Mouse (Mus musculus): Measurements from ENCODE around the gene Bpifb1. TPM values are rescaled to one million over a fixed set of nuclear protein-coding genes. Genes with fewer than 3 reads are reported as not detected.
"Not testable (repeated sequence)": the region's sequence is repeated elsewhere in the genome, so short reads cannot be mapped to it uniquely, and the experiment has no call there.

The Bpifb1 gene
- polyA plus RNA-seq, 1 experiment from 2014 or later: 0.13 TPM

DNA sequence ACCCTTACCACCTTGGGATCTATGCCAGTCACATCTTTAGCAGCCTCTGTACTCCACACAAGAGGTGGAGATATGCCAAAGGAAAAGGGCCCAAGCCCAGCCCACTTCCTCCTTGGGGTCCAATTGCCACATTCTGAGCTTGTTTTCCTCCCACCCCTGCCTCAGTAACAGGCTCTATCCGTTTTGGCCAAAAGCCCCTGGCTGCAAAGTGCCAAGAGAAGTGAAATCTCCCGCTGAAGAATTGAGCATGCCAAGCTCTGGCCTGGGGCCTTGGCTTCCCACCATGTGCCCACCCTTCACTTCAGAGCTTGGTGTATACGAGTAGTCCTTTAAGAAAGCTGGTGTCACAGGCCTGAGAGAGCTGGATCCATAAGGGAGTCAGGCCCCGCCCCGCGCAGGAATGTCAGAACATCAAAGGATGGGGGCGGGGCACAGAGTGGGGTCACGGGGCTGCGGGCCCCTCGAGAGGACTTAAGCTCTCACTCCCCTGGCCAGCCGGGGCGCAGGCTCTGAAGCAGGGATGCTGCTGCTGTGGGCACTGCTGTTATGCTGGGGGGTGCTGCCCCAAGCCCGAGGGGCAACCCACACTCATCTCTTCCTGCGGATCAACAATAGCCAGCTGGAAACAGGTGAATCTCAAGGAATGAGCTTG lies 32.8 kb downstream of the Bpifb1 start, which contains the start of gene Bpifb5:
Gene Bpifb5, plus strand, starts transcription at position 478 of the 652 bp plus-strand sequence.
- no peak within 1 kb of the TSS for H3K4me3 ChIP-seq (ENCODE audit: low read depth, low read length)
- no peak within 1 kb of the TSS for H3K27ac ChIP-seq (ENCODE audit: low read depth, low read length)
- peaks cover 14% of the 10 kb centered on the region for H3K4me1 ChIP-seq (ENCODE audit: control insufficient read depth, insufficient read depth, low read length)
- H3K4me2 ChIP-seq: peak within 1 kb of the TSS; percentile 32
- no peaks in the 10 kb centered on the region for H3K27me3 ChIP-seq (ENCODE audit: control insufficient read depth, insufficient read depth, low read length)
- H3K9me3 ChIP-seq (replicated peaks; ENCODE audit: control insufficient read depth, low read length): no peaks in the 10 kb centered on the region
- no peaks in the 10 kb centered on the region for H3K36me3 ChIP-seq (ENCODE audit: control insufficient read depth, insufficient read depth, low read length)
- peak; percentile 57; the same call in 1 of the 2 replicates for ATAC-seq (replicated peaks; ENCODE audit: insufficient number of reproducible peaks, low FRiP score, low TSS enrichment)
- peak within 1 kb of the TSS; percentile 22; the same call in 1 of the 2 replicates for H3K9ac ChIP-seq (ENCODE audit: low read depth, low read length)
- 9% methylated on average over 14 of the region's 14 CpGs for WGBS (ENCODE audit: insufficient replicate concordance)

- H3K27ac ChIP-seq (ENCODE audit: low read depth, low read length): no peak overlapping the region
- H3K4me1 ChIP-seq (ENCODE audit: control insufficient read depth, insufficient read depth, low read length): peaks cover 14% of the 10 kb centered on the region
- H3K9ac ChIP-seq (ENCODE audit: low read depth, low read length): no peak overlapping the region
- H3K9me3 ChIP-seq (replicated peaks; ENCODE audit: control insufficient read depth, low read length): no peaks in the 10 kb centered on the region
- no peaks in the 10 kb centered on the region for H3K36me3 ChIP-seq (ENCODE audit: control insufficient read depth, insufficient read depth, low read length)
- no peak for ATAC-seq (replicated peaks; ENCODE audit: insufficient number of reproducible peaks, low FRiP score, low TSS enrichment)
- 10% methylated on average over 2 of the region's 2 CpGs for WGBS (ENCODE audit: insufficient replicate concordance)
- H3K4me2 ChIP-seq: peak overlapping the region; percentile 32
- H3K4me3 ChIP-seq (ENCODE audit: low read depth, low read length): no peak overlapping the region
- no peaks in the 10 kb centered on the region for H3K27me3 ChIP-seq (ENCODE audit: control insufficient read depth, insufficient read depth, low read length)
These were observed 33.3 kb downstream of the Bpifb1 start for GRCm38 (mm10) chr2:154223917-154224273.

DNA sequence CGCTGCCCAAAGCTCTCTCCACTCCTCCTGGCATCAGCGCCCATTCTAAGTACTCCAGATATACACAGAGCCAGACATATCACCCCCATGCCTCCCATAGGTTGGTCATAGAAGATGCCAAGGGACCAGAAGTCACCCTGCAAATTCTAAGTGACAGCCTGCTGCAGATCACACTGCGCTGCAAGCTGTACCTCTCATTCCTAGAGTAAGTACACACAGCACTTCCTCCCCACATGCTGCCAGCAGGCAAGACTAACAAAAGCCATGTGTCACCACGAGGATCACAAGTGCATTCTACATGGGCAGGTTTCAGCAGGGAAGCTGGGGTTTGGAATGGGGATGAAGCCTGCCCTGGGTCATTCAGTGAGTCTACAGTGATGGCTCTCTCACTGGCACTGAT lies 36.4 kb downstream of the Bpifb1 start:
- H3K4me1 ChIP-seq (ENCODE audit: control insufficient read depth, insufficient read depth, low read length): peaks cover 14% of the 10 kb centered on the region
- no peak overlapping the region for H3K4me3 ChIP-seq (ENCODE audit: low read depth, low read length)
- H3K27me3 ChIP-seq (ENCODE audit: control insufficient read depth, insufficient read depth, low read length): no peaks in the 10 kb centered on the region
- no peak overlapping the region for H3K27ac ChIP-seq (ENCODE audit: low read depth, low read length)
- no peak overlapping the region for H3K9ac ChIP-seq (ENCODE audit: low read depth, low read length)
- no peaks in the 10 kb centered on the region for H3K36me3 ChIP-seq (ENCODE audit: control insufficient read depth, insufficient read depth, low read length)
- H3K9me3 ChIP-seq (replicated peaks; ENCODE audit: control insufficient read depth, low read length): no peaks in the 10 kb centered on the region
- 68% methylated on average over 4 of the region's 4 CpGs for WGBS (ENCODE audit: insufficient replicate concordance)
- no peak overlapping the region for H3K4me2 ChIP-seq
- no peak for ATAC-seq (replicated peaks; ENCODE audit: insufficient number of reproducible peaks, low FRiP score, low TSS enrichment)

DNA sequence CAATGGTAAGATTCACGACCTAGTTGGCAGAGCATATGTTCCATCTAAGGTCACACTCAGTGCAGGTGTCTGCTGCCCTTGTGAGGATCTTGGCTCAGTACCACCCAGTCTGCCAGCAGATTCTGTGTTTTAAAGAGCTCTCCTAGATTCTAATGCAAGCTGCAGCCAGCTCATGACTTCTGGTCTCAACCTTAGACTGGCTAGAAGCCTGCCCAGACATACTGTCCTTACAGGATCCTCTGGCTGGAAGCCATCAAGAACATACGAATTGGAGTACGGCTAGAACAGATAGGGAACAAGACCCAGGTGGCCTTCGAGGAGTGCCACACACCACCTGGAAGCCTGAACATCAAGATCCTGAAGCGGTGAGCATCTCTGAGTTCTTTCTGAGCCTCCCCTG lies 37.2 kb downstream of the Bpifb1 start:
- Histone ChIP-seq H3K36me3 (ENCODE audit: control insufficient read depth, insufficient read depth, low read length) (no peaks in the 10 kb centered on the region), H3K9me3 (replicated peaks; ENCODE audit: control insufficient read depth, low read length) (no peaks in the 10 kb centered on the region), H3K4me1 (ENCODE audit: control insufficient read depth, insufficient read depth, low read length) (peaks cover 14% of the 10 kb centered on the region), H3K4me2 (no peak overlapping the region), H3K4me3 (ENCODE audit: low read depth, low read length) (no peak overlapping the region), H3K27me3 (ENCODE audit: control insufficient read depth, insufficient read depth, low read length) (no peaks in the 10 kb centered on the region), H3K27ac (ENCODE audit: low read depth, low read length) (no peak overlapping the region), H3K9ac (ENCODE audit: low read depth, low read length) (no peak overlapping the region)
- WGBS (ENCODE audit: insufficient replicate concordance): 78% methylated on average over 5 of the region's 5 CpGs
- ATAC-seq (replicated peaks; ENCODE audit: insufficient number of reproducible peaks, low FRiP score, low TSS enrichment): no peak

DNA sequence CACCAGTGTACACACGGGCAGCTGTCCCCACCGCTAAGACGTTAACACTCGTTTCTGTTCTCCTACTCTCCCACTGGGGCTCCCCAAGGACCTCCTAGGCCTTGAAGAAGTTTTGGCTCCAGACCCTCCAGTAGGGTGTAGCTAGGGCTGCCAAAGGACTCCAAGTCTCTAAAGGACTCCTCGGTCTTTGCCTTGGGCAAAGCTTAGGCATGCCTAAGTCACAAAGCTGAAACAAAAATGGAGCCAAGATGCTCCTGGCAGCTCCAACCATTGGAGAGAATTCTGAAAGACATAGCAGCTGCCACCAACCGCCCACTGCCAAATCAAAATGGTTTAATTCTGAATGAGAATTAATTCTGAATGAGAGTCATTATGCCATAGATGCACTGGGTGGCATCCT lies 42.8 kb downstream of the Bpifb1 start:
- no peak overlapping the region for H3K4me2 ChIP-seq
- no peaks in the 10 kb centered on the region for H3K4me1 ChIP-seq (ENCODE audit: control insufficient read depth, insufficient read depth, low read length)
- H3K9ac ChIP-seq (ENCODE audit: low read depth, low read length): no peak overlapping the region
- 88% methylated on average over 6 of the region's 6 CpGs for WGBS (ENCODE audit: insufficient replicate concordance)
- H3K9me3 ChIP-seq (replicated peaks; ENCODE audit: control insufficient read depth, low read length): no peaks in the 10 kb centered on the region
- ATAC-seq (replicated peaks; ENCODE audit: insufficient number of reproducible peaks, low FRiP score, low TSS enrichment): no peak
- no peak overlapping the region for H3K4me3 ChIP-seq (ENCODE audit: low read depth, low read length)
- H3K27me3 ChIP-seq (ENCODE audit: control insufficient read depth, insufficient read depth, low read length): no peaks in the 10 kb centered on the region
- no peaks in the 10 kb centered on the region for H3K36me3 ChIP-seq (ENCODE audit: control insufficient read depth, insufficient read depth, low read length)
- H3K27ac ChIP-seq (ENCODE audit: low read depth, low read length): no peak overlapping the region

DNA sequence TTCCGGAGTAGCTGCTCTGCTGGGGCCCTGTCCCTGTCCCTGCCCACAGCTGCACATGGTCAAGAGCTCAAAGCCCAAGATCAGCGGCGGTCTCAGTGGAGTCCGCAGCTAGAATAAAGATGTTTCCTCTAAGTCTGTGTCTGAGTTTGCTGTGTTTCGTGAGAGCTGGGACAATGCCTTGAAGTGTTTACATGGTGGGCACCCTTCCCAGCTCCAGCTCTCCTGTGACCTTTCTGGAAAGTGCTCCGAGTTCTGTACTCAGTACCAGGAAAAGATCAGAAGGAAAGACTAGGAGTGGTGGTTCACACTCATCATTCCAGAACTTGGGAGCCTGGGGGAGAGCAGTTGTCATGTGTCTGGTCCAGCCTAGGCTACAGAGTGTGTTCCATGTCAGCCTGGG lies 50.2 kb downstream of the Bpifb1 start:
- Histone ChIP-seq H3K27me3 (ENCODE audit: control insufficient read depth, insufficient read depth, low read length) (no peaks in the 10 kb centered on the region), H3K4me2 (no peak overlapping the region), H3K9me3 (replicated peaks; ENCODE audit: control insufficient read depth, low read length) (no peaks in the 10 kb centered on the region), H3K27ac (ENCODE audit: low read depth, low read length) (no peak overlapping the region), H3K4me1 (ENCODE audit: control insufficient read depth, insufficient read depth, low read length) (no peaks in the 10 kb centered on the region), H3K9ac (ENCODE audit: low read depth, low read length) (no peak overlapping the region), H3K36me3 (ENCODE audit: control insufficient read depth, insufficient read depth, low read length) (no peaks in the 10 kb centered on the region), H3K4me3 (ENCODE audit: low read depth, low read length) (no peak overlapping the region)
- ATAC-seq (replicated peaks; ENCODE audit: insufficient number of reproducible peaks, low FRiP score, low TSS enrichment): no peak
- WGBS (ENCODE audit: insufficient replicate concordance): 75% methylated on average over 6 of the region's 6 CpGs

- H3K4me3 ChIP-seq (ENCODE audit: low read depth, low read length); H3K36me3 ChIP-seq (ENCODE audit: control insufficient read depth, insufficient read depth, low read length); H3K9ac ChIP-seq (ENCODE audit: low read depth, low read length); H3K4me2 ChIP-seq; ATAC-seq (replicated peaks; ENCODE audit: insufficient number of reproducible peaks, low FRiP score, low TSS enrichment); H3K4me1 ChIP-seq (ENCODE audit: control insufficient read depth, insufficient read depth, low read length); H3K9me3 ChIP-seq (replicated peaks; ENCODE audit: control insufficient read depth, low read length); H3K27me3 ChIP-seq (ENCODE audit: control insufficient read depth, insufficient read depth, low read length); H3K27ac ChIP-seq (ENCODE audit: low read depth, low read length): not testable (repeated sequence)
- WGBS (ENCODE audit: insufficient replicate concordance): 88% methylated on average over 11 of the region's 12 CpGs
These were observed 52.1 kb downstream of the Bpifb1 start for GRCm38 (mm10) chr2:154242726-154243125.

DNA sequence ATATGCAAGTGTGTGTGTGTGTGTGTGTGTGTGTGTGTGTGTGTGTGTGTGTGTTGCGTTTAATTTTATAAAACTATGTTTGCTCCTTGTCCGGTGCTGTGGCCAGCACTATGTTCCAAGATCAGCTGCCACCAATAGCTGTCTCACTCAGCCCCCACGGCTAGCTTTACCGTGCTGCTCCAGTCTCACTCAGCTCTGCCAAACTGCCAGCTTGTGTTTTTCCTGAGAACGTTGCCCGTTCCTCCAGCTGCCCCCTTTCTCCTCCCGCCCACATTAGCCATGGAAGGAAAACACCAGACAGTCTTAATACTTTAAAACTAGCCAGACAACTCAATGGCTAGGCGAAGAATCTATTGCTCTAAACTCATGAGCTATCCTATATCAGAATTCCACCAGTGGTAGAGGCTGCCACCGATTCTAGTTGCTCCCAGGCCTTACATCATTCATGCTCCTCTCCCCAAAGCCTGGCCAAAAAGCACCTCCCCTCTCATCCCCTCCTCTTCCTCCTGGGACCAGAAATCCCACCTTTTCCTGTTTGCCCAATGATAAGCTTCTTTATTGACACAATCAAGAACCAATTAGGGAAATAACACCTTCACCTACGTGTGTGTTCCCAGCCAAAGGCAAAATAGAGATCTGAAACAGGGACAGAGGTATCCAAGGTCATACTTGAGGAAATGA lies 52.9 kb downstream of the Bpifb1 start:
- H3K4me1 ChIP-seq (ENCODE audit: control insufficient read depth, insufficient read depth, low read length): no peaks in the 10 kb centered on the region
- WGBS (ENCODE audit: insufficient replicate concordance): 81% methylated on average over 10 of the region's 10 CpGs
- ATAC-seq (replicated peaks; ENCODE audit: insufficient number of reproducible peaks, low FRiP score, low TSS enrichment): no peak
- H3K36me3 ChIP-seq (ENCODE audit: control insufficient read depth, insufficient read depth, low read length): no peaks in the 10 kb centered on the region
- no peaks in the 10 kb centered on the region for H3K9me3 ChIP-seq (replicated peaks; ENCODE audit: control insufficient read depth, low read length)
- no peaks in the 10 kb centered on the region for H3K27me3 ChIP-seq (ENCODE audit: control insufficient read depth, insufficient read depth, low read length)
- no peak overlapping the region for H3K4me3 ChIP-seq (ENCODE audit: low read depth, low read length)
- no peak overlapping the region for H3K4me2 ChIP-seq
- H3K27ac ChIP-seq (ENCODE audit: low read depth, low read length): no peak overlapping the region
- no peak overlapping the region for H3K9ac ChIP-seq (ENCODE audit: low read depth, low read length)

GRCm38 (mm10) chr2:154245322-154245721 lies 54.7 kb downstream of the Bpifb1 start:
- Histone ChIP-seq H3K4me3 (ENCODE audit: low read depth, low read length) (no peak overlapping the region), H3K27me3 (ENCODE audit: control insufficient read depth, insufficient read depth, low read length) (no peaks in the 10 kb centered on the region), H3K4me2 (no peak overlapping the region), H3K9ac (ENCODE audit: low read depth, low read length) (no peak overlapping the region), H3K27ac (ENCODE audit: low read depth, low read length) (no peak overlapping the region), H3K36me3 (ENCODE audit: control insufficient read depth, insufficient read depth, low read length) (no peaks in the 10 kb centered on the region), H3K4me1 (ENCODE audit: control insufficient read depth, insufficient read depth, low read length) (no peaks in the 10 kb centered on the region), H3K9me3 (replicated peaks; ENCODE audit: control insufficient read depth, low read length) (no peaks in the 10 kb centered on the region)
- WGBS (ENCODE audit: insufficient replicate concordance): 78% methylated on average over 5 of the region's 5 CpGs
- ATAC-seq (replicated peaks; ENCODE audit: insufficient number of reproducible peaks, low FRiP score, low TSS enrichment): no peak
